Mouse (Mus musculus): ENCODE results near the gene Epb41. TPM values are rescaled to one million over a fixed set of nuclear protein-coding genes. Genes with fewer than 3 reads are reported as not detected.

Gene Epb41
- polyA plus RNA-seq, 1 experiment from 2014 or later: 69.9 TPM

DNA sequence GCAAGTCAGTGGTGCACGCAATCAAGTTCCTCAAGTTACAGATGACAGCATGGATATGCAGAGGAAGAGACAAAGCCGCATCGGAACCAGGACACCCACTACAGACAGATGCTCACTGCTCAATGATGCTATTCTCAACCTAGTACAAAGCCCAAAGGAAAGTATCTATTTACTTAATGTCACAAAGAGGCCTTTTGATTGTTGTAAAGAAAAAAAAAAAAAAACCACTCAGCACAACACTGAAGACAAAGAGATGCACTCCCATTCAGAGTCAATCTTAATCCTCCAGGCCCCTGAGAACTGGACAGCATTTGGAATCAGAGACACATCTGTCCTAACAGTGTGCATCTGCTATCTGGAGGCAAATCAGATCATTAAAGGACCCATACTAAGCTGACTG is 63.5 kb downstream of the Epb41 start:
- H3K9ac ChIP-seq (ENCODE audit: low read length): no peak overlapping the region
- no peak overlapping the region for H3K4me3 ChIP-seq (ENCODE audit: low read depth, low read length)
- H3K27ac ChIP-seq (ENCODE audit: low read depth, low read length): no peak overlapping the region
- WGBS: 68% methylated on average over 3 of the region's 3 CpGs
- H3K4me1 ChIP-seq (ENCODE audit: control insufficient read depth, insufficient read depth, low read length): no peaks in the 10 kb centered on the region
- H3K9me3 ChIP-seq (replicated peaks; ENCODE audit: control insufficient read depth, low read length): no peaks in the 10 kb centered on the region
- H3K36me3 ChIP-seq (ENCODE audit: control insufficient read depth, insufficient read depth, low read length): peaks cover 5% of the 10 kb centered on the region; the same call in 1 of the 2 replicates
- H3K4me2 ChIP-seq (ENCODE audit: low read length): no peak overlapping the region
- no peaks in the 10 kb centered on the region for H3K27me3 ChIP-seq (replicated peaks; ENCODE audit: control insufficient read depth, insufficient read depth, low read length)
- ATAC-seq (no peak), DNase-seq (ENCODE audit: low spot score) (no peak)

DNA sequence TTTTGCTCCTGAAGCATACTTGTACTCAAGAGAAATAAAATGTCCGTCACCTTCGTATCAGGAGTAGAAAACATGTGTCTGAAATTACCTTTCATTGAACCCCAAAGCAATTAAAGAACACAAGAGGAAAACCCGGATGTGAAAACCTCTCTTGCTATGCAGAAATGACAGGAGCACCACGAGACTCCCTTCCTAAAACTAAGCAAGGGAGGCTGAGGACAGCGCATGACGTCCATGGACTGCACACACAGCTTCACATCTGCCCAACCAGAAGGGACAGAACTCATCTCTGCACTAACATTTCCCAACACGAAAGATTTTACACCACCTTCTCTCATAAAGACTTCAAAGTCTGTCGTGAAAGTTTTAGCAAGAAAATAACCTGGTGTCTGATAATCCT is 64.7 kb downstream of the Epb41 start:
- no peak for ATAC-seq
- Histone ChIP-seq H3K27ac (ENCODE audit: low read depth, low read length) (no peak overlapping the region), H3K4me1 (ENCODE audit: control insufficient read depth, insufficient read depth, low read length) (no peaks in the 10 kb centered on the region), H3K27me3 (replicated peaks; ENCODE audit: control insufficient read depth, insufficient read depth, low read length) (no peaks in the 10 kb centered on the region), H3K9ac (ENCODE audit: low read length) (no peak overlapping the region), H3K4me2 (ENCODE audit: low read length) (no peak overlapping the region), H3K4me3 (ENCODE audit: low read depth, low read length) (no peak overlapping the region), H3K9me3 (replicated peaks; ENCODE audit: control insufficient read depth, low read length) (no peaks in the 10 kb centered on the region), H3K36me3 (ENCODE audit: control insufficient read depth, insufficient read depth, low read length) (peaks cover 8% of the 10 kb centered on the region; the same call in 1 of the 2 replicates)
- WGBS: 87% methylated on average over 8 of the region's 8 CpGs
- no peak for DNase-seq (ENCODE audit: low spot score)

DNA sequence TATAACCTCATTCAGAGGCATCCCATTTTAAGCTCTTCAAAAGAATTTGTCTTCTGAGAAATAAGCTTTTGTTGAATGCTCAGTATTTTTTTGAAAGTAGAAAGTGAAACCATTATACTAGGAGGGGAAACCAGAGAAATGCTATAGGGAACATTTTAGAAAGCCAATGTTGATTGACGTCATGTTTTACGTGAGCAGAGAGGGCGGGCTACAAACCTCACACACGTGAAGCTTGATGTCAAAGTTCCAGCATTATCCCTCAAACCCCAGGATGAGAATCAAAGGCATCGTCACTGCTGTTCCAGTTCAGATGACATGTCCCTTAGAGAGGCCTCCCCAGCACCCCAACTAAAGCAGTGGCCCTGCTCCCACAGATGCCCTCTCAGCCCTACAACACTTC is 66.9 kb downstream of the Epb41 start:
- H3K27me3 ChIP-seq (replicated peaks; ENCODE audit: control insufficient read depth, insufficient read depth, low read length): no peaks in the 10 kb centered on the region
- WGBS: 86% methylated on average over 5 of the region's 5 CpGs
- no peak overlapping the region for H3K4me3 ChIP-seq (ENCODE audit: low read depth, low read length)
- DNase-seq (ENCODE audit: low spot score): no peak
- no peak overlapping the region for H3K9ac ChIP-seq (ENCODE audit: low read length)
- H3K27ac ChIP-seq (ENCODE audit: low read depth, low read length): no peak overlapping the region
- ATAC-seq: no peak
- no peaks in the 10 kb centered on the region for H3K9me3 ChIP-seq (replicated peaks; ENCODE audit: control insufficient read depth, low read length)
- no peaks in the 10 kb centered on the region for H3K4me1 ChIP-seq (ENCODE audit: control insufficient read depth, insufficient read depth, low read length)
- no peak overlapping the region for H3K4me2 ChIP-seq (ENCODE audit: low read length)
- peaks cover 15% of the 10 kb centered on the region; the same call in 1 of the 2 replicates for H3K36me3 ChIP-seq (ENCODE audit: control insufficient read depth, insufficient read depth, low read length)

DNA sequence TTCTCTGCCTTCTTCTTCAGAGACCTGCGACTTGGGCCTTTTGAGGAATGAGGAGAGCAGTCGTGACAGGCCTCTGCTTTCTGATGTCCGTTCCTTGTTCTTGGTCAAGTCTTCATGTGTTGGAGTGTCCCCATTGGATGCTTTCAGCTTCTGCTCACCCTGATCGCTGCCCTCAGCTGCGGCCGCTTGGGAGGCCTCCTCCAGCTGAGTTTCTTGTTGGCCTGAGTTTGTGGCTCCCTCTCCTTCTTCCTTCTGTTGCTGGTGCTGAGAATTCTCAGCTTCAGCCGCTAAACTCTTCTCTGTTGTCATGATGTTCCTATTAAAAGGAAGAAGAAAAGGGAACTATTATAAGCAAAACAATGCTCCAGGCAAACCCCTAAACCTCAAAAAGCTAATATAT is 68.0 kb downstream of the Epb41 start:
- H3K9ac ChIP-seq (ENCODE audit: low read length): no peak overlapping the region
- DNase-seq (ENCODE audit: low spot score) (no peak), ATAC-seq (no peak)
- H3K27me3 ChIP-seq (replicated peaks; ENCODE audit: control insufficient read depth, insufficient read depth, low read length): no peaks in the 10 kb centered on the region
- no peak overlapping the region for H3K4me2 ChIP-seq (ENCODE audit: low read length)
- H3K4me1 ChIP-seq (ENCODE audit: control insufficient read depth, insufficient read depth, low read length): no peaks in the 10 kb centered on the region
- no peak overlapping the region for H3K27ac ChIP-seq (ENCODE audit: low read depth, low read length)
- peaks cover 22% of the 10 kb centered on the region for H3K36me3 ChIP-seq (ENCODE audit: control insufficient read depth, insufficient read depth, low read length)
- 90% methylated on average over 7 of the region's 7 CpGs for WGBS
- H3K9me3 ChIP-seq (replicated peaks; ENCODE audit: control insufficient read depth, low read length): no peaks in the 10 kb centered on the region
- no peak overlapping the region for H3K4me3 ChIP-seq (ENCODE audit: low read depth, low read length)

DNA sequence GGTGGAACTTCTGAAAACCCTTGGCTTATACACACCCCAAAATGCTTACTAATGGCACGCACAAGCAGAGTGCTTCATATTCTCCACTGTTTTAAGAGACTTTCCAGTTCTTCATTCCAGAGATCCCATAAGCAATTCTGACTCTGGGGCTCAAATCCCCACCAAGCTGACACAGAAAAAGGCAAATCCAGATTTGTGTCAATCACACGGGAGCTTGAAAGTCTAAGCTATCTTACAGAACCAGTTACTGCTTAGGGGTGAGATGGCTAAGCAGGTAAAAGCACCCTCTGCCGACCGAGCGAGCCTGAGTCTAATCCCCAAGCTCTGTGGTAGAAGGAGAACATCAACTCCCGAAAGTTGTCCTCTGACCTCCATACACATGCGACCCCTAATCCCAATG is 76.5 kb downstream of the Epb41 start:
- no peak overlapping the region for H3K27ac ChIP-seq (ENCODE audit: low read depth, low read length)
- H3K4me1 ChIP-seq (ENCODE audit: control insufficient read depth, insufficient read depth, low read length): no peaks in the 10 kb centered on the region
- H3K4me2 ChIP-seq (ENCODE audit: low read length): no peak overlapping the region
- ATAC-seq (no peak), DNase-seq (ENCODE audit: low spot score) (no peak)
- no peak overlapping the region for H3K4me3 ChIP-seq (ENCODE audit: low read depth, low read length)
- H3K36me3 ChIP-seq (ENCODE audit: control insufficient read depth, insufficient read depth, low read length): peaks cover 31% of the 10 kb centered on the region
- no peak overlapping the region for H3K9ac ChIP-seq (ENCODE audit: low read length)
- no peaks in the 10 kb centered on the region for H3K27me3 ChIP-seq (replicated peaks; ENCODE audit: control insufficient read depth, insufficient read depth, low read length)
- WGBS: 90% methylated on average over 7 of the region's 7 CpGs
- no peaks in the 10 kb centered on the region for H3K9me3 ChIP-seq (replicated peaks; ENCODE audit: control insufficient read depth, low read length)

DNA sequence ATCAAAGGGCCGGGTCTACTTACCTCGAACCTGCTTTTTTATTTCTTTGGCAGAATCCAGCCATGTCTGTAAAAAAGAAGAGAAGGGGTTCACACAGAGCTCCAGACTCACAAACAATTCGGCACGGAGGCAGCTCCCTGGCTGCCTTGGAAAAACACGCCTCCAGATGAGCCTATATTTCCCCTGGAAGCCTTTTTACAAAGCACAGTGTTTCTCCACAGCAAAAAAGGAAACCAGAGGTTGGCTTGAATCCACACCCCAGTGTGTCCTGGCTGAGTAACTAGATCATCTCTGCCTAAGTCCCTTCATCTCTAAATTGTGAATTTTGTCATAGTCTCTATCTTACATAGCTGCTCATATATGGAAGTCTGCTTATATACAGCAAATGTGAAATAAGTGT is 77.6 kb downstream of the Epb41 start:
- Histone ChIP-seq H3K27ac (ENCODE audit: low read depth, low read length) (no peak overlapping the region), H3K9me3 (replicated peaks; ENCODE audit: control insufficient read depth, low read length) (no peaks in the 10 kb centered on the region), H3K4me2 (ENCODE audit: low read length) (no peak overlapping the region), H3K36me3 (ENCODE audit: control insufficient read depth, insufficient read depth, low read length) (peaks cover 19% of the 10 kb centered on the region), H3K4me3 (ENCODE audit: low read depth, low read length) (no peak overlapping the region), H3K4me1 (ENCODE audit: control insufficient read depth, insufficient read depth, low read length) (no peaks in the 10 kb centered on the region), H3K9ac (ENCODE audit: low read length) (no peak overlapping the region), H3K27me3 (replicated peaks; ENCODE audit: control insufficient read depth, insufficient read depth, low read length) (no peaks in the 10 kb centered on the region)
- WGBS: 77% methylated on average over 5 of the region's 5 CpGs
- DNase-seq (ENCODE audit: low spot score): no peak
- ATAC-seq: no peak

DNA sequence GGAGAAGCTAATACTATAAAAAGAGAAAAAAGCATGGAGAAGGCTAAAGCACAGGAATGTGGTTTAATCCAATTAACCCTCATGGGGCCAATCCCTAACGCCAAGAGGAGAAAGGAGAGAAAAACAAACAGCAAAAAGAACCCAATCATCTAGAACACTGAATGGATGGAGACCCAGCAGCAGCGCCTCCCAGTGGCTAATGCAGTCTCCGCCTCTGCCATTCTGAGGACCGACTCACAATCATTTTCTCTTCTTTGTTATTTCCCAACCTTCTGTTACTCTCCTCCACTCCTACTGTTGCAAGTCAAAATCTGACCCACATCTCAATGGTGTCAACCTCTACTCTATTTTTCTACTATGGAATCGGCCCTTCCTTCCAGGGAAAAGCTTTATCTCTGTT is 78.1 kb downstream of the Epb41 start:
- no peak for ATAC-seq
- Histone ChIP-seq H3K4me1 (ENCODE audit: control insufficient read depth, insufficient read depth, low read length) (no peaks in the 10 kb centered on the region), H3K27ac (ENCODE audit: low read depth, low read length) (no peak overlapping the region), H3K4me2 (ENCODE audit: low read length) (no peak overlapping the region), H3K4me3 (ENCODE audit: low read depth, low read length) (no peak overlapping the region), H3K27me3 (replicated peaks; ENCODE audit: control insufficient read depth, insufficient read depth, low read length) (no peaks in the 10 kb centered on the region), H3K9me3 (replicated peaks; ENCODE audit: control insufficient read depth, low read length) (no peaks in the 10 kb centered on the region), H3K9ac (ENCODE audit: low read length) (no peak overlapping the region), H3K36me3 (ENCODE audit: control insufficient read depth, insufficient read depth, low read length) (peaks cover 23% of the 10 kb centered on the region)
- DNase-seq (ENCODE audit: low spot score): no peak
- WGBS: 36% methylated on average over 5 of the region's 5 CpGs

DNA sequence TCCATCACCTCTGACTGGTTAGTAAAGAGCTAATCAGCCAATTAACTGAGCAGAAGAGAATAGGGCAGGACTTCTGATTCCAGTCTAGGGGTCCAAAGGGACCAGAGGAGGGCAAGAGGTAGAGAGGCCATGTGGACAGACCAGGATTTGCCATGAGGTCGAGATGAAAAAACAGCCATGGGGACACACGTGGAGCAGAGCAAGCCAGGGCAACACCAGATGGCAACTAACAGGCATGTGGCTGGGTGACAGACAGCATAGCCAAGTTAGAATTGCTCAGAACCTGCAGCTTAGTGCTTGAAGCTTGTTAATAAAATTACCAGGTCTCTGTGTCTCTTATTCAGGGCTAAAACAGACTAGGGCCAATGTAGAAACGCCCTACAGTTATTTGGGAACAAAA is 81.3 kb downstream of the Epb41 start:
- no peak overlapping the region for H3K4me2 ChIP-seq (ENCODE audit: low read length)
- no peaks in the 10 kb centered on the region for H3K27me3 ChIP-seq (replicated peaks; ENCODE audit: control insufficient read depth, insufficient read depth, low read length)
- H3K27ac ChIP-seq (ENCODE audit: low read depth, low read length): no peak overlapping the region
- H3K4me1 ChIP-seq (ENCODE audit: control insufficient read depth, insufficient read depth, low read length): no peaks in the 10 kb centered on the region
- WGBS: 66% methylated on average over 3 of the region's 3 CpGs
- no peak overlapping the region for H3K9ac ChIP-seq (ENCODE audit: low read length)
- no peaks in the 10 kb centered on the region for H3K9me3 ChIP-seq (replicated peaks; ENCODE audit: control insufficient read depth, low read length)
- H3K36me3 ChIP-seq (ENCODE audit: control insufficient read depth, insufficient read depth, low read length): peaks cover 30% of the 10 kb centered on the region
- no peak overlapping the region for H3K4me3 ChIP-seq (ENCODE audit: low read depth, low read length)
- DNase-seq (ENCODE audit: low spot score) (peak; percentile 37), ATAC-seq (no peak)

DNA sequence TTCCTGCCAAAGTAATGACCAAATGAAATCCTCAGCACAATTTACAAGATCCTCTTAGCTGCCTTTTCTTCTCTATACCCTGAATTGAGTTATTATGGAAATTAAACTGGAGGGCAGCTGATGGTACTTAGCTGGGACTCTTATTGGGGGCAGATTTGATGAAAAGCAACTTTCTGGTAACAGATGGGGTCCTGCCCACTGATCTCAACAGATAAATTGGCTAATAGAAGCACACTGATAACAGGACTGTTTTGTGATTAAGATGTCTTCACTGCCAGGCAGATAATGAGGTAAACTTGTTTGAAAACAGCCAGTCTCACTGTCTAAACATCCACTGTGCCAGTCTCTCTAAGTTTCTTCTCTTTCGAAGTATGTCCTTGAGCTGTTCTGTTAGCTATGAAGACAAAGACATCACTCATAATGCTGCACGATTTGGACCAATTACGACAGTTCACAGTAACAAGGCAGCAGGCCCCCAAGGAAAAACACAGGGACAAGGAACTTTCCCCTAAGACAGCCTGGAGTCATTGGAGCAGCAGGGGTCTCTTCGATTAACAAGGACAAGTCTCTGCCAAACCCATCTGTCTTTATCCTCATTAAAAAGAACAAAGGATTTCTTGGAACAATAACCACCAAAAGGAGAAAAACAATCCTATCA is 92.1 kb downstream of the Epb41 start:
- Histone ChIP-seq H3K4me3 (ENCODE audit: low read depth, low read length) (no peak overlapping the region), H3K36me3 (ENCODE audit: control insufficient read depth, insufficient read depth, low read length) (peaks cover 24% of the 10 kb centered on the region), H3K27ac (ENCODE audit: low read depth, low read length) (peak overlapping the region; percentile 15; the same call in 1 of the 2 replicates), H3K4me1 (ENCODE audit: control insufficient read depth, insufficient read depth, low read length) (peaks cover 12% of the 10 kb centered on the region; the same call in 1 of the 2 replicates), H3K4me2 (ENCODE audit: low read length) (no peak overlapping the region), H3K9me3 (replicated peaks; ENCODE audit: control insufficient read depth, low read length) (no peaks in the 10 kb centered on the region), H3K27me3 (replicated peaks; ENCODE audit: control insufficient read depth, insufficient read depth, low read length) (no peaks in the 10 kb centered on the region), H3K9ac (ENCODE audit: low read length) (no peak overlapping the region; the same call in 1 of the 2 replicates)
- 4% methylated on average over 4 of the region's 4 CpGs for WGBS
- ATAC-seq (peak; percentile 74), DNase-seq (ENCODE audit: low spot score) (peak; percentile 82)
